Mouse (Mus musculus): ENCODE measurements around the gene Rbfox2.

GRCm38 (mm10) chr15:77254636-77255035, 52.2 kb downstream of the Rbfox2 start:
- TF ChIP-seq POLR2A (IDR thresholded peaks at IDR 0.05; ENCODE audit: borderline replicate concordance, low read depth, low read length) = no peak
- TF ChIP-seq CTCF (IDR thresholded peaks at IDR 0.05; ENCODE audit: low read depth, low read length) = no peak

Measured in bone marrow macrophage, adult 2 months (primary cell).